ENCODE assay signal across 16 mouse cellular contexts in the genomic region with DNA sequence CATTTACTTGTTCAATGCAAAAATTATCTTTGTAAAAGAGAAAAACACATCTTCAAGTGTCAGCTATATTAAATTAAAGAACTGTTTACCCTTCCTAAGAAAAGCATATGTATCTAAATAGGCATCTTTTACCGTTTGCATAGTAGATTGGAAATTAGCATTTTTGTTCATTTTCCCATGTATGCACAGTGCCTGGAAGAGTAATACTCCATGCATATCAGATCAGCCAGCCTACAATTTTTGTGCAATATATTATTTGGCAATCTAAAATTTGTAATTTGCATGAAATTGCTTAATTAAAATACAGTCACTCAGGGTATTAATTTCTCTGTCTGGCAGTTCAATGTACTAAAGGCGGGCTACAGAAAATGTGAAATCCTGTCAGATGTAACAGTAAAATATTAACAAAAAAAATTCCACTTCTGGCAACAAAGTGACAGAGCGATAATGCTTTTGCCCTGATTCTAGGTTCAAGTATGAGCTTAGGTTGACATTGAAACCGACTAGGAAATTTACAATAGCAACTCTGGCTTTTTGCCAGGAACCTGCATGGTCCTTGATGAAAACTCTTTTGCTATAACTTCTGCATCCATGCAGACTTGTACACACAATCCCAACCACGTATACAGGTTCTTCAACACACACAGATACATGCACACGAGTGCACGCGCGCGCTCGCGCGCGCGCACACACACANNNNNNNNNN.
"Had no signal": no experiment of that assay in that cellular context is flagged by ENCODE, and none has a peak within 500 bp of the region (broad histone marks: within the 10 kb centered on the region; RNA-seq: fewer than 3 reads in every experiment).

No protein-coding gene starts in this region.

- H3K36me3 ChIP-seq: kidney, embryonic 15.5 days; limb, embryonic 12.5 days; midbrain, embryonic 12.5 days; neural tube, embryonic 12.5 days; stomach, embryonic 15.5 days had no signal

- H3K9ac ChIP-seq: kidney, embryonic 15.5 days; limb, embryonic 12.5 days; liver, embryonic 14.5 days; midbrain, embryonic 12.5 days; neural tube, embryonic 12.5 days; stomach, embryonic 15.5 days had no signal

- H3K9me3 ChIP-seq: kidney, embryonic 15.5 days; limb, embryonic 12.5 days; megakaryocyte, embryonic 14.5 days; midbrain, embryonic 12.5 days; neural tube, embryonic 12.5 days; stomach, embryonic 15.5 days had no signal

- H3K4me2 ChIP-seq: kidney, embryonic 15.5 days; limb, embryonic 12.5 days; midbrain, embryonic 12.5 days; neural tube, embryonic 12.5 days; stomach, embryonic 15.5 days had no signal

- H3K27ac ChIP-seq: kidney, embryonic 15.5 days; left cerebral cortex, adult 2 months; limb, embryonic 12.5 days; liver, embryonic 14.5 days; midbrain, embryonic 12.5 days; neural tube, embryonic 12.5 days; stomach, embryonic 15.5 days had no signal

- H3K4me3 ChIP-seq: kidney, embryonic 15.5 days; left cerebral cortex, adult 2 months; limb, embryonic 12.5 days; megakaryocyte, embryonic 14.5 days; midbrain, embryonic 12.5 days; neural tube, embryonic 12.5 days; stomach, embryonic 15.5 days had no signal

- DNase-seq: kidney, adult 2 months; kidney, postnatal 14 days; lung, adult 18-20 months; lung, postnatal 36 days; right cerebral cortex, postnatal 14 days; thymus, adult 2 months; thymus, postnatal 36 days had no signal

- H3K4me1 ChIP-seq: megakaryocyte, embryonic 14.5 days; neural tube, embryonic 12.5 days; stomach, embryonic 15.5 days had no signal

- H3K27me3 ChIP-seq: kidney, embryonic 15.5 days; limb, embryonic 12.5 days; midbrain, embryonic 12.5 days; neural tube, embryonic 12.5 days; stomach, embryonic 15.5 days had no signal

- ATAC-seq: lung, postnatal 0 days had no signal
